Mouse (Mus musculus): Measurements from ENCODE around the gene Gapvd1.
A peak's percentile ranks its signal among the peaks of the same experiment; 100 is the strongest.

The Gapvd1 gene

DNA sequence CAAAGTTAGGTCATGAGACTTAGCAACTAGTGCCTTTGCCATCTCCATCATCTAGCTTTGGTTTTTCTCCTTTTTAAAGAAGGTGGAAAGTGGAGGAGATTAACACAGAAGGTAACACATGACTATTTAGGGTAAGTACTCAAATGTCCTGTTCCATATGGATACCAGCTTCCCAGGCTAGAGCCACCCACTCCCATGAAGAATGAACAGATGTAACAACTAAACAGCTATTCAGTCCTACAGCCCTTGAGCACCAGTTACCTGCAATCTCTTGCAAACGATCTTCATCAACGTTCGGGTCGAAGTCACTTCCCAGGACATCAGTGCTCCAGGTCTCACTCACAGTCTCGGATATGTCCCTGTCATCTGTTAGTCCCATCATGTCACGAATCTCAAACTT lies 43.1 kb downstream of the Gapvd1 start:
- DNase-seq (ENCODE audit: low read depth), result no peak

DNA sequence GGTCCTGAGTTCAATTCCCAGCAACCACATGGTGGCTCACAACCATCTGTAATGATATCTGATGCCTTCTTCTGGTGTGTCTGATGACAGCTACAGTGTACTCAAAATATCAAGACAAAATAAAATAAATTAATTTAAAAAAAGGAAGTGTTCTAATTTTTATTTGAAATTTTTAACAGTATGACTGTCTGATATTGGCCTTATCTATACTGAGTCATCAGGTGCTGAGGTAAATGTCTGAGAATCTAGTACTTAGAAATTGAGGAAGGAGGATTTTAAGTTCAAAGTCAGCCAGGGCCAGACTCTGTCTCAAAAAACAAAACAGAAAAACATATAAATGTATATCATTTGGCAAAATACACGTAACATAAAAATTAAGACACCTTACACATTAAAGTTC lies 46.4 kb downstream of the Gapvd1 start:
- no peak for DNase-seq (ENCODE audit: low read depth)

- no peak for DNase-seq (ENCODE audit: low read depth)
These were observed 58.4 kb downstream of the Gapvd1 start for GRCm38 (mm10) chr2:34696592-34696991.

GRCm38 (mm10) chr2:34692861-34693260 lies 62.2 kb downstream of the Gapvd1 start:
- no peak for DNase-seq (ENCODE audit: low read depth)

- DNase-seq (ENCODE audit: low read depth), result no peak
These were observed 70.8 kb downstream of the Gapvd1 start for GRCm38 (mm10) chr2:34684076-34684870.

- DNase-seq (ENCODE audit: low read depth), result no peak
These were observed 77.1 kb downstream of the Gapvd1 start for GRCm38 (mm10) chr2:34677976-34678375.

- DNase-seq (ENCODE audit: low read depth), result no peak
These were observed 78.0 kb downstream of the Gapvd1 start for GRCm38 (mm10) chr2:34677061-34677460.

GRCm38 (mm10) chr2:34673846-34674245 lies 81.2 kb downstream of the Gapvd1 start:
- no peak for DNase-seq (ENCODE audit: low read depth)

- DNase-seq (ENCODE audit: low read depth), result peak; percentile 17
These were observed 83.5 kb downstream of the Gapvd1 start for GRCm38 (mm10) chr2:34671385-34672026.

DNA sequence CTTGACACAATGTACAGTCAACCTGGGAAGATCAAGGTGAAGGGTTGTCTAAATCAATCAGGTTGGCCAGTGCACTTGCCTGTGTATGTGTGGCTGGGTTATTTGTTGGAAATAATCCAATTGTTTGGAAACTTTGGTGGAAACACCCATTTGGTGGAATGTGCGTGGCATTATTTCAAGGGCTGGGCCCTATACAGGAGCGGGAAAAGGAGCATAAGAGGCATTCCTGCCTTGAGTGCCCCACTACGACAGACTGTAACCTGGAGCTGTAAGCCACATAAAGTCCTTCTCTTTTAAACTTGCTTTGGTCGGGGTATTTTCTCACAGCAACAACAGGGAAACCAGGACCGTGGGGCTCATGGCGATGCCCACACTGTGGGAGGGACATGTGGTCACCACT lies 84.6 kb downstream of the Gapvd1 start:
- DNase-seq (ENCODE audit: low read depth), result no peak

GRCm38 (mm10) chr2:34669203-34669746 lies 85.8 kb downstream of the Gapvd1 start:
- no peak for DNase-seq (ENCODE audit: low read depth)

DNA sequence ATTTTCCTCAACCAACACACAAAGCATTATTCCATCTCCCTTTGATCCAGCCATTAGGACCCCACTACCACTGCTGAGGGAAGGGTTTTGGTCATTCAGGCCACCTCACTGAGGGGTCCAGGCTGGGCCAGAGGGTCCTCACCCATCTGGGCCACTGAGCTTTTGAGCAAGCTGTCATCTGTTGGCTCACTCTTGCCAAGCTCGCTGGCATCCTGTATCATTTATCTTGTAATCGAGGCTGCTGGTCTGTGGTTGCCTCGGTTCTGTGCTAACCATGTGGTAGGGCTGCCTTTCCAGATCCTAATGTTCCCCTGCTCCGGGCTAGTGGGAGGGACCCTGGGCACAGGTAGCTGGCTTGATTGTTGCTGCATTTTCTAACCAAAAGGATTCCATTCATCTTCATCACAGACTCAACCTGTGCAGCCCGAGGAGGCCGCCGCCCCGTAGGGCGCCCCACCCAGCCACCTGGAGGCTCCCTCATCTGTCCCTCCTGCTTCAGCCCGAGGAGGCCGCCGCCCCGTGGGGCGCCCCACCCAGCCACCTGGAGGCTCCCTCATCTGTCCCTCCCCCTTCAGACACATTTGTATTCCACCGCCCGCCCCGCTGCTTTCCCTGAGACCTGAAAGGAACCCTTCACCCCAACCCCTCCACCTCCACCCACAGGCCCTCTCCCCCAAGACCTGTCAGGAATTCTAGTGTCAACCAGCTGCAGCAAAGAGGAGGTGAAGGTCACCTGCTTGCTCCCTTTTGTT lies 86.4 kb downstream of the Gapvd1 start:
- DNase-seq (ENCODE audit: low read depth), result no peak

- no peak for DNase-seq (ENCODE audit: low read depth)
These were observed 87.2 kb downstream of the Gapvd1 start for GRCm38 (mm10) chr2:34667820-34668219.

DNA sequence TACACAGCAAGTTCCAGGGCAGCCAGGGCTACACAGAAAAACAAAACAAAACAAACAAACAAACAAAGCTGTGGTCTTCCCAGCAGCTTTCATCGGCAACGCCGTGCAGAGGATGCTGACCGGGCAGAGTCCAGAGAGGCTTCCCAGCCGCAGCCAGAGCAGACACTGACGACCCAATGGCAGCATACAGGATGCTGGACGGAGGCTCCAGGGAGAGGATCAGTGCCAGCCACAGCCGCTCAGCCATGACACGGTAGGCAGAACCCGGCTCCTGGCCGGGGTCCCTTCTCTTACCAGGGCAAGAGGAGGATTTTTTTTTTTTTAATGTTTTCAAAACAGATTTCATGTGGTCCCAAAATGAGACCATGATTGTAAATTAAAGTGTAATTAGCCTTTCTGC lies 107.6 kb downstream of the Gapvd1 start:
- no peak for DNase-seq (ENCODE audit: low read depth)

DNA sequence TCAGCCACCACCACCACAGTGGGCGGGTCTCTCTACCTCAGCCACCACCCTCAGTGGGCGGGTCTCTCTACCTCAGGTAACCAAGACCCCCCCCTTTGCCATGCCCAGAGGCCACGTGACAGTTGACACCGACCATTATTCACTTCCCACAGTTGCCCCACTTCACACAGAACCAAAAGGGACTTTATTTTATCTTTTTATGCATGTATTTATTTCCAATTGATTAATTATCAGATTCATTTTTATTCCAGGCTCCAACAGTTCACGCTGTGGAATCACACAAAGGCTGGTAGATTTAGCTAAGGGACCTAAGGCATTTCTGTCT lies 108.5 kb downstream of the Gapvd1 start:
- DNase-seq (ENCODE audit: low read depth), result no peak

- no peak for DNase-seq (ENCODE audit: low read depth)
These were observed 109.0 kb downstream of the Gapvd1 start for GRCm38 (mm10) chr2:34645851-34646540.

- DNase-seq (ENCODE audit: low read depth), result no peak
These were observed 110.2 kb downstream of the Gapvd1 start for GRCm38 (mm10) chr2:34644571-34645526.

DNA sequence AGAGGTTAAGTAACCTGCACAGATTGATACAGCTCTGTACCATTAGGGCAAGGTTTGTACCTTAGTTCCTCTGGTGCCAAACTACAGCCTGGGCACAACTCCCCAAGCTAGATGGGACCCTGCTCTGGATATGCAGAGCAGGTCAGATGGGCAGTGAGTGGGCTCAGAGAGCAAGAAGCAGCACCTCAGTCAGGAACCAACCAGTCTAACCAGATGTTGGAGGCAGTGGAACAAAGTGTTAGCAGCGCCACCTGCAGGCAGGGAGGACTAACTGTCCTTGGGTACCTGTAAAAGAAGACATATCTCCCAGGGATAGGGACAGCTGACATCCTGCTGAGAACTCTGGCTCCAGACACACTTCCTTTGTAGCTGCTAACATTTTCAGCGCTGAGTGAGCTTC lies 112.7 kb downstream of the Gapvd1 start:
- DNase-seq (ENCODE audit: low read depth), result no peak

DNA sequence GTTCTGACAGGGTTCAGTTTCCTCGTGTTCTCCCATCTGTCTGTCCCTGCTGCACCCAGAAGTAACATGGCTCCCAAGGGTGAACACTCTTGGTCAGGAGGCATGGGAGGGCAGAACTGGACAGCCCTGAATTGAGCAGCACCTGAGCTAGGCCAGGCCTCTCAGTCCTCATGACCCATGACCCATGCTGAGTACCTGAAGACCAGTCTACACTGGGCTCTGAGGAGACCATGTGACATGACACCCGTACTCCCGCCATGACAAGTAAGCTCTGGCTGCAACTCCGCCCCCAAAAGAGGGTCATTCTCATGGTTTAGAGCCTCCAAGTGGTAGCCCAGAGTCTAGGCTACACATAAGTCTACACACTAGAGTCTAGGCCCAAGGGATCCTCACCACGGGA lies 115.3 kb downstream of the Gapvd1 start:
- DNase-seq (ENCODE audit: low read depth), result no peak

GRCm38 (mm10) chr2:34638955-34639650 lies 115.9 kb downstream of the Gapvd1 start:
- no peak for DNase-seq (ENCODE audit: low read depth)
